Mouse (Mus musculus) MEL (cell line): ENCODE measurements around the gene Kncn.

Experiments
- CHD2 ChIP-seq: IDR thresholded peaks from 2 replicates; pipeline ENCODE4 v1.6.1; 2011; ENCODE audit warnings: low read length, improper control_type of control experiment
- GATA1 ChIP-seq: IDR thresholded peaks from 2 replicates; pipeline ENCODE4 v1.6.1; 2011; ENCODE audit warnings: low read depth, low read length, improper control_type of control experiment
- NRF1 ChIP-seq: IDR thresholded peaks from 2 replicates; pipeline ENCODE4 v1.6.1; 2014; ENCODE audit warnings: low read depth, mild to moderate bottlenecking, inconsistent platforms, low read length, improper control_type of control experiment, moderate library complexity; ENCODE audit not compliant: poor library complexity, insufficient read depth, severe bottlenecking
- UBTF ChIP-seq: IDR thresholded peaks from 2 replicates; pipeline ENCODE4 v1.6.1; 2012; ENCODE audit warnings: low read depth, mild to moderate bottlenecking, inconsistent platforms, low read length, improper control_type of control experiment, moderate library complexity, borderline replicate concordance; ENCODE audit not compliant: insufficient read depth
- USF2 ChIP-seq, 2 experiments: IDR thresholded peaks; 2 replicates each; pipeline ENCODE4 v1.6.1; 2011 to 2012; ENCODE audit warnings: improper control_type of control experiment in 2 of 2, low read length in 2 of 2, borderline replicate concordance in 1 of 2, inconsistent platforms in 1 of 2, low read depth in 1 of 2, mild to moderate bottlenecking in 1 of 2; ENCODE audit not compliant: insufficient read depth in 1 of 2

DNA sequence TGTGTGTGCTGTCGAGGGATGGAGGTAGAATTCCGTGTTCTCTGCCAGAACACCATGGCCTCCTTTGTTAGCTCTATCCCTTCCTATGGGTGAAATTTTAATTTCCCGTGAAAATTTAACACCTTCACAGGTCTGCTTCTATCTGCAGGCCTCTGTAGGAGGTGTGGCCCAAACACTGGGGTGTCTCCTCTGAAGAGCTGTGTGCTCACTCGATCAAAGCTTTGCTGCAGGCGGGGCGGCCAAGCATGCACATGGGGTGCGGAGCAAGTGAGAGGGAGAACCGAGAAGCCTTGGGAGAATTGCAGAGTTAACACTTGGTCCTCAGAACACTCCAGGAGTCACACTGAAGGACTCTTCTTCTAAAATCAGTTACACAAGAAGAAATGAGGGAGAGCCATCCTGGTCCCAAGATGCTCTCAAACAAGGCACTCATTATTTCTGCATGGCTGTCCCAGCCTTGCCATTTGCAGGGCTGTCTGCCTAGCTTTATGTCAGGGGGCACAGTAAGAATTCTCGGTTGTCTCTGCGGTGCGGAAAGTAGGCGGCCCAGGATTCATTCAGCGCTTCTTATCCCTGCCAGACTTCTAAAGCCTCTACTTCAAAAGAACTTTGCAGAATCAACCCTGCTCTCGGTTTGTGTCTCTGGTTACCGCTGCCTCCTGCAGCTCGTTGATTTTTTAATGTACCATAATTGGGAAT is 14.5 kb upstream of the Kncn start:
- TF ChIP-seq CHD2, result no peak
- no peak for TF ChIP-seq UBTF
- TF ChIP-seq GATA1, result no peak
- TF ChIP-seq USF2 (IDR thresholded peaks at IDR 0.05; ENCODE audit: borderline replicate concordance in 1 of 2, insufficient read depth in 1 of 2, low read depth in 1 of 2, low read length in 2 of 2), result no peak
- no peak for TF ChIP-seq NRF1
